Mouse (Mus musculus) macrophage (primary cell): ENCODE data around the gene Exoc3l2. TPM values are rescaled to one million over a fixed set of nuclear protein-coding genes. Genes with fewer than 3 reads are reported as not detected.

Experiments
- H3K27ac ChIP-seq: fragments of 350-480 bp; formaldehyde crosslinking; 2 replicates; pipeline ENCODE4 v1.9.0; 2021
- H3K36me3 ChIP-seq: fragments of 350-480 bp; formaldehyde crosslinking; 2 replicates; pipeline ENCODE4 v1.9.0; 2021; ENCODE audit errors: inconsistent target
- H3K4me3 ChIP-seq: fragments of 350-480 bp; formaldehyde crosslinking; 2 replicates; pipeline ENCODE4 v1.9.0; 2021; ENCODE audit errors: inconsistent target
- H3K79me2 ChIP-seq: fragments of 350-480 bp; formaldehyde crosslinking; 2 replicates; pipeline ENCODE4 v1.9.0; 2021; ENCODE audit errors: inconsistent target
- WGBS: methylation state at CpG from one replicate; pipeline ENCODE4 v1.1.7; 2026; ENCODE audit warnings: inconsistent platforms; ENCODE audit not compliant: missing documents; 5-methylcytosine and 5-hydroxymethylcytosine counted together
- polyA plus RNA-seq: library from polyadenylated mRNA; stranded (reverse); fragments of 250-400 nt; gene quantifications from 3 replicates; pipeline ENCODE4 v1.2.4, GENCODE M21; 2018; ENCODE audit warnings: inconsistent platforms

Gene Exoc3l2
- polyA plus RNA-seq, 1 experiment from 2014 or later: not detected

DNA sequence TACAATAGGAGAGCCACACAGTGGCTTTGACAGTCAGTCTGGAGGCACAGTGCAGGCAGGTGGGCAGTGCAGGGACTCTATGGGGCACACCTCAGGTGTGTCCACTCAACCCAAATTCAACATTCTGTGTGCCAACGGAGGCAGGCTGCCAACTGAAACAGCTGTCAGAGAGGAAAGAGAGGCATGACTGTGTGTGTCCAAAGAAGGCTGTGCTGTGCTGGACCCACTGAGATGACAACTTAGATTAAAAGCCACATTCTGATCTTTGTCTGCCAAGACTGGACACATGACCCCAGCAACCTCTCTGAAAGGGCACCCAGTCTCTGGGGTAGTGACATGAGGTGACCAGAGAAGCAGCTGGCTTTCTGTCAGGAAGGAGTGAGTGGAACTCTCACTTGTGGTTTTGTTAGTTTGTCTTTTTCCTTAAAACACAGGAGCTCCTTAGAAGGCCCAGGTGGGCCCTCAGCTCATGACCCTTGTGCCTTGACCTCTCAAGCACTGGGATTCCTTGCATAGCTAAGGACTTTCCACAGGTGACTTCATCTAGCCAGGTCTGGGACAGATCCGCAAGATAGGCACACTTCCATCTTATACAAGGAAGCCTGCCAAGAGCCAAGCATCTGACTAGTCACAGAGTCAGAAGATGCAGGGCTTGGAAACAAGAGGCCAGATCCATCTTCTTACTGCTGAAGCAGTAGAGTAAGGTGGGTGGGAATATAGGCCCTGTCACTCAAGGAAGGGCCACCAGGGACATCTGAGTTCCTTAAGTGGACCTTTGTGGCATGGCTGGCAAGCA is 77.8 kb downstream of the Exoc3l2 start:
- peaks cover 99% of the 10 kb centered on the region for H3K79me2 ChIP-seq
- WGBS: 94% methylated on average over 2 of the region's 2 CpGs
- no peak overlapping the region for H3K27ac ChIP-seq
- H3K4me3 ChIP-seq: no peak overlapping the region
- H3K36me3 ChIP-seq: peaks cover 3% of the 10 kb centered on the region; the same call in 1 of the 2 replicates

DNA sequence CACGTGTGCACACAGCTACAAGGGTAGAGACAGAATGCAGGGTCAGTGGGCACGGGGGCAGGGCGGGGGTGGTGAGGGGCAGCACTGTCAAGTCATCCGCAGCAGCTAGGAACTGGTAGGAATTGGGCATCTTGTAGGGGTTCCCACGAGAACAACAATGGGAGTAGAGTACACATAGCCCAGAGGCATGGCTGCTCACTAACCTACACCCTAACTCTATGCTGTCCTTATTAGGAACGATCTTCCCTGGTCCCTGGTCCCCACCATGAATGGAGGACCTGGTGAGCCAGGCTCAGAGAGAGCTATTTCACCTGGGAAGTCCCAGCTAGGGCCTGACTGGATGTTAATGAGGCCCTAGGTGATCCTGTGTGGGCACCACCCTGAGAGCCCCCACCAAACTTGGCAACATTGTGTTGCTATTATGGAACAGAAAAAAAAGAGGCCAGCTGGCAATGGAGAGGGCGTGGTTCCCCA is 78.6 kb downstream of the Exoc3l2 start:
- peaks cover 99% of the 10 kb centered on the region for H3K79me2 ChIP-seq
- no peaks in the 10 kb centered on the region for H3K36me3 ChIP-seq
- H3K27ac ChIP-seq: no peak overlapping the region
- WGBS: 94% methylated on average over 6 of the region's 7 CpGs
- no peak overlapping the region for H3K4me3 ChIP-seq

DNA sequence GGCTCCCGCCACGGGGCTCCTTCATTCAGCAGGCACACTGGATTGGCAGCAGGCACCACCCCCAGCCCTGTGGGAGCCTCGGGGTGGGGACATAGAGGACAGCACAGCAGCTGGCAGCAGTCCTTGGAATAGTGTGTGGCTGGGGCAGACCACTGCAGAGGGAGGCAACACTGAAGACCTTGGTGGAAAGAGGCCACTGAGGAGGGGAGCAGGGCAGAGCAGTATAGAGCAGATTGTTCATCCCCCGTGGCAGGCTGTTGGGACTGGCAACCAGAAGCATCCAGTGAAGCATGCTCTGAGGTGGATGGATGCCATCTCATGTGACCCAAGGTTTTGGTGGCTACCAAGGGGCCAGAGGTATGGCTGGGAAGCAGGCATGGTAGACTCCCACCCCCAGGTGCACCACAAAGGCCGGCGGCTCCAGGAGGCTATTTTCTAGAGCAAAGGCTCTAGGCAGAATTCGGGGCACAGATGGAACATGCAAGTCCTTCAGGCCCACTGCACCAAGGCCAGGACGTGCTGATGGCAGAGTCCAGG is 79.1 kb downstream of the Exoc3l2 start:
- 90% methylated on average over 5 of the region's 8 CpGs for whole genome bisulfite sequencing
- Histone ChIP-seq H3K27ac (no peak overlapping the region), H3K36me3 (no peaks in the 10 kb centered on the region), H3K79me2 (peaks cover 99% of the 10 kb centered on the region), H3K4me3 (no peak overlapping the region)

DNA sequence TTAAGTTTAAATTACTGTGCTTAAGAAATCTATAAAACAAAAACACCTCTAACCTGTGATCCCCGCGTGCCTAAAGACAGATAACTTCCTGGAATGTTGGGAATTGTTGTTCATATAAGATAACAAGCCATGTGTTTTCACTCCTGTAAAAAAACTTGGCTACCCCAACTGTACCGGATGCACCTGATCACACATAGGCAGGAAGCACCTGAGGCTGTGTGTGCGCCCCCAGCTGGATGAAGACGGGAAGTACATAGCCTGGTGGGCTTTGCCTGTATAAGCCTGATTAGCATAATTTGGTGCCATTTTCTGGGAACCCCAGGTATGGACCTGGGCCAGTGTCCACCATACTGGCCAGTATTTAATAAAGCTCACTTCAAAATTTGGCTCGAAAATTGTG is 80.5 kb downstream of the Exoc3l2 start:
- no peaks in the 10 kb centered on the region for H3K36me3 ChIP-seq
- H3K27ac ChIP-seq: no peak overlapping the region
- H3K4me3 ChIP-seq: no peak overlapping the region
- 35% methylated on average over 6 of the region's 6 CpGs for WGBS
- H3K79me2 ChIP-seq: peaks cover 99% of the 10 kb centered on the region

DNA sequence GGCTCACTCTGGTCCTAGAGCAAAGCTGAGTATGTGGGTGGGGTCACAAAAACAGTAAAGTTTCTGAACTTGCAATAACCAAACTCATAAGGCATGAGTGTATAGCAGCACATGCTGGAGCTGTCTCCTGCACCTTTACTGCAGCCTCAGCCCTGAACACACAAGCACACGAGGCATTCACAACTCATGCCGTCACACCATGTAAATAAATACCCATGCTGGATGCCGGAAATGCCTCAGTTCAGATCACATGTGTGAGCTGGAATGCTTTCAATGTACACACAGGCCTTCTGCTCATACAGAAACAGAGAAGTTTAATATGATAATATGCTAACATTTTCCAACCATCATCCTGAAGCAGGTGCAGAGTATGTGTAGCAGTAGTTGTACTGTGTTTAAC is 82.9 kb downstream of the Exoc3l2 start:
- no peak overlapping the region for H3K4me3 ChIP-seq
- no peaks in the 10 kb centered on the region for H3K36me3 ChIP-seq
- 93% methylated on average over 3 of the region's 3 CpGs for WGBS
- H3K79me2 ChIP-seq: peaks cover 99% of the 10 kb centered on the region
- H3K27ac ChIP-seq: no peak overlapping the region

Other genes with a start within 250 kb of the Exoc3l2 start
- 17.8 to 20.2 TPM (median 18.5 TPM) in 3 replicates for gene Opa3, start 235.0 kb upstream of the Exoc3l2 start, polyA plus RNA-seq
- gene Vasp, start 191.5 kb upstream of the Exoc3l2 start, polyA plus RNA-seq: 29.1 to 79.7 TPM (median 69.5 TPM) in 3 replicates
- 0.38 TPM in 1 of 3 replicates, not detected in the others for gene Ppm1n, start 183.3 kb upstream of the Exoc3l2 start, polyA plus RNA-seq
- 0.09 to 0.52 TPM (median 0.32 TPM) in 3 replicates for gene Rtn2, start 180.7 kb upstream of the Exoc3l2 start, polyA plus RNA-seq
- gene Fosb, start 153.3 kb upstream of the Exoc3l2 start, polyA plus RNA-seq: 0.74 to 2.0 TPM (median 1.2 TPM) in 3 replicates
- gene Ercc1, start 118.6 kb upstream of the Exoc3l2 start, polyA plus RNA-seq: 16.4 to 18.9 TPM (median 16.8 TPM) in 3 replicates
- gene Cd3eap, start 103.8 kb upstream of the Exoc3l2 start, polyA plus RNA-seq: 12.4 to 20.7 TPM (median 20.5 TPM) in 3 replicates
- 2.8 to 2.9 TPM (median 2.8 TPM) in 3 replicates for gene Ppp1r13l, start 103.6 kb upstream of the Exoc3l2 start, polyA plus RNA-seq
- 5.6 to 14.2 TPM (median 13.1 TPM) in 3 replicates for gene Ercc2, start 81.3 kb upstream of the Exoc3l2 start, polyA plus RNA-seq
- gene Klc3, start 59.2 kb upstream of the Exoc3l2 start, polyA plus RNA-seq: not detected in 3 replicates
- not detected in 3 replicates for gene Ckm, start 58.6 kb upstream of the Exoc3l2 start, polyA plus RNA-seq
- 13.7 to 20.2 TPM (median 14.9 TPM) in 3 replicates for gene Mark4, start 4.5 kb upstream of the Exoc3l2 start, polyA plus RNA-seq
- gene Bloc1s3, start 45.0 kb downstream of the Exoc3l2 start, polyA plus RNA-seq: 5.7 to 9.3 TPM (median 6.9 TPM) in 3 replicates
- 9.4 to 41.1 TPM (median 33.5 TPM) in 3 replicates for gene Trappc6a, start 45.1 kb downstream of the Exoc3l2 start, polyA plus RNA-seq
- gene Nkpd1, start 54.5 kb downstream of the Exoc3l2 start, polyA plus RNA-seq: not detected in 3 replicates
- 21.4 to 34.9 TPM (median 23.9 TPM) in 3 replicates for gene Ppp1r37, start 99.7 kb downstream of the Exoc3l2 start, polyA plus RNA-seq
- 0.16 to 0.24 TPM in 2 of 3 replicates, not detected in the other for gene Zfp296, start 114.0 kb downstream of the Exoc3l2 start, polyA plus RNA-seq
- gene Gemin7, start 114.3 kb downstream of the Exoc3l2 start, polyA plus RNA-seq: 16.9 to 46.6 TPM (median 40.7 TPM) in 3 replicates
- 14.0 to 24.9 TPM (median 16.3 TPM) in 3 replicates for gene Clasrp, start 141.2 kb downstream of the Exoc3l2 start, polyA plus RNA-seq
- gene Relb, start 166.1 kb downstream of the Exoc3l2 start, polyA plus RNA-seq: 11.3 to 29.9 TPM (median 15.3 TPM) in 3 replicates
- gene Clptm1, start 201.7 kb downstream of the Exoc3l2 start, polyA plus RNA-seq: 90.5 to 113 TPM (median 108 TPM) in 3 replicates
- 31.8 to 82.7 TPM (median 33.3 TPM) in 3 replicates for gene Apoc2, start 214.6 kb downstream of the Exoc3l2 start, polyA plus RNA-seq
- gene Gm44805, start 218.1 kb downstream of the Exoc3l2 start, polyA plus RNA-seq: not detected in 3 replicates
- gene Apoc4, start 218.1 kb downstream of the Exoc3l2 start, polyA plus RNA-seq: 1.1 TPM in 1 of 3 replicates, not detected in the others
- 4.3 to 4.7 TPM (median 4.4 TPM) in 3 replicates for gene Apoc1, start 229.3 kb downstream of the Exoc3l2 start, polyA plus RNA-seq
- 11,661 to 20,761 TPM (median 14,221 TPM) in 3 replicates for gene Apoe, start 235.9 kb downstream of the Exoc3l2 start, polyA plus RNA-seq